Mouse (Mus musculus) left cerebral cortex, adult 2 months (tissue): ENCODE results near the gene Krt1. TPM values are rescaled to one million over a fixed set of nuclear protein-coding genes. Genes with fewer than 3 reads are reported as not detected.

Experiments used
- DNase-seq, 2 experiments: peaks; one replicate each; pipeline ENCODE4 v3.0.0; 2021 to 2022; ENCODE audit warnings: low spot score in 2 of 2, mixed read lengths in 1 of 2; ENCODE audit errors: extremely low spot score in 1 of 2
- H3K27ac ChIP-seq: fragments of 200-600 bp; 2 replicates; pipeline ENCODE4 v1.8.1; 2022
- H3K4me3 ChIP-seq: fragments of 200-600 bp; 2 replicates; pipeline ENCODE4 v1.8.1; 2022
- CTCF ChIP-seq: fragments of 200-600 bp; IDR thresholded peaks from 2 replicates; pipeline ENCODE4 v1.8.1; 2022; ENCODE audit warnings: antibody characterized with exemption, mild to moderate bottlenecking, moderate library complexity
- intact Hi-C: fragments of 180-260 bp; cut with DNase I; formaldehyde crosslinking; loops from one replicate; pipeline ENCODE4 v1.15.1; 2025
- total RNA-seq, 2 experiments: library from RNA; stranded (reverse); gene quantifications; 2 replicates each; pipeline ENCODE4 v1.2.3; 2021

The Krt1 gene
- total RNA-seq, 2 experiments from 2014 or later, result 1.8 to 2.3 TPM

DNA sequence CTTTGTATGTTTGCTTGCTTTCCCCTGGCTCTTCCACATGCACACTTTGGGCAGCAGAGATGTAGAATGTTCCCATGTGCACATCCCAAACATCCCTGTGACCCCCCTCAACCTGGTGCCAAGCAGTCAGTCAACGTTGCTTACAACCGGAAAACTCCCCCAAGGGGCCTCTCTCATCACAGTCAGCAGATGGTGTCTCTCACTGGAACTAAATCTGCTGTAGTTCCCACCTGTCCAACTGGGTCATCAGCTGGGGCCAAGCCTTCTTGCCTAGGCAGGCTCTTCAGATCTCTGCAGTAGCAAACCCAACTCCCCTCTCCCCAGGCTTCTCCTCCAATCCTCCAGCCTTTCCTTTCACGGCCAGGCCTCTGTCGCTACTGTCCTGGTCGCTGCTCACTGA lies 6.1 kb upstream of the Krt1 start:
- H3K27ac ChIP-seq, result no peak overlapping the region
- intact Hi-C loops, result no loop called here
- TF ChIP-seq CTCF, result no peak
- no peak overlapping the region for H3K4me3 ChIP-seq
- DNase-seq, result no peak

- no peak for TF ChIP-seq CTCF
- DNase-seq, result no peak
- H3K27ac ChIP-seq, result no peak overlapping the region
- H3K4me3 ChIP-seq, result no peak overlapping the region
- intact Hi-C loops, result no loop called here
Measured at GRCm38 (mm10) chr15:101855732-101856131, 5.1 kb upstream of the Krt1 start.

- no peak for TF ChIP-seq CTCF
- intact Hi-C loops, result no loop called here
- no peak for DNase-seq
- Histone ChIP-seq H3K27ac (peak overlapping the region; percentile 32; the same call in 1 of the 2 replicates), H3K4me3 (no peak overlapping the region)
Measured at GRCm38 (mm10) chr15:101854294-101854693, 3.7 kb upstream of the Krt1 start.

GRCm38 (mm10) chr15:101852571-101852970 lies 2.0 kb upstream of the Krt1 start:
- TF ChIP-seq CTCF, result no peak
- DNase-seq, result no peak
- H3K27ac ChIP-seq, result no peak overlapping the region
- intact Hi-C loops, result no loop called here
- H3K4me3 ChIP-seq, result no peak overlapping the region

DNA sequence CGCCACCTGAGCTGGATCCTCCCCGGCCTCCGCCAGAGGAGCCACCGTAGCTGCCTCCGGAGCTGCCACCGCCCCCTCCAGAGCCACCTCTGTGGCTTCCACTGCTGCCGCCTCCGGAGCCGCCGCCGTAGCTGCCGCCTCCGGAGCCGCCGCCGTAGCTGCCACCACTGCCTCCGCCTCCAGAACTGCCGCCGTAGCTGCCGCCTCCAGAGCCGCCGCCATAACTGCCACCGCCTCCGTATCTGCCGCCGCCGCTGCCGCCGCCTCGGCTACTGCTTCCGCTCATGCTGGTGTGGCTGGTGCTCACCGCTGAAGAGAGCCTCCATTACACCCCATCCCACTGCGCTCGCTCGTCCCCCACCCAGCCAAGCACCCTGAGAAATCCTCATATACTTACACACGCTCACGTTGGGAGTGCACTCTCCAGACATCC lies 4.6 kb downstream of the Krt1 start:
- DNase-seq, result peak; percentile 60 to 66
- intact Hi-C loops, result no loop called here

DNA sequence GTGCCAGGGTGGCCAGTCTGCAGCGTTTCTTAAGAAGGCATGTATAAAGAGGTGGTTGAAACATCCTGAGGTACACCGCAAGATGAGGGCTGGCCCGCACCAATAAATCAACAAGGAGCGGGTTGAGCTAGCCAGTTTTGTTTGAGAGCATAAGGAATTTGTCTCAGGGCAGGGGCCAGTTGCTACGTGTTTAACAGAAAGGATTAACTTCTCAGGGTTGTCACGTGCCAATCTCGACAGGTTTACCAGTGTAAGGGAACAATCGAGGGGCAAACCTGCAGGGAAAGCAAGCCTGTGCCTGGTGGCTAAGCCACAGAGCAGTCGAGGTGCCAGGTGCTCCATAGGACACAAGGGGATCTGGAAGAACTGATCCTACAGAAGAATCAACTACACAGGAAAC lies 7.4 kb downstream of the Krt1 start:
- TF ChIP-seq CTCF, result no peak
- intact Hi-C loops, result no loop called here
- H3K4me3 ChIP-seq, result no peak overlapping the region
- DNase-seq, result no peak
- H3K27ac ChIP-seq, result no peak overlapping the region

More for the DNA sequence above, 4.6 kb downstream of the Krt1 start:
- no peak; the same call in 1 of the 2 replicates for TF ChIP-seq CTCF
- Histone ChIP-seq H3K4me3 (peak overlapping the region; percentile 43), H3K27ac (peak overlapping the region; percentile 70)

DNA sequence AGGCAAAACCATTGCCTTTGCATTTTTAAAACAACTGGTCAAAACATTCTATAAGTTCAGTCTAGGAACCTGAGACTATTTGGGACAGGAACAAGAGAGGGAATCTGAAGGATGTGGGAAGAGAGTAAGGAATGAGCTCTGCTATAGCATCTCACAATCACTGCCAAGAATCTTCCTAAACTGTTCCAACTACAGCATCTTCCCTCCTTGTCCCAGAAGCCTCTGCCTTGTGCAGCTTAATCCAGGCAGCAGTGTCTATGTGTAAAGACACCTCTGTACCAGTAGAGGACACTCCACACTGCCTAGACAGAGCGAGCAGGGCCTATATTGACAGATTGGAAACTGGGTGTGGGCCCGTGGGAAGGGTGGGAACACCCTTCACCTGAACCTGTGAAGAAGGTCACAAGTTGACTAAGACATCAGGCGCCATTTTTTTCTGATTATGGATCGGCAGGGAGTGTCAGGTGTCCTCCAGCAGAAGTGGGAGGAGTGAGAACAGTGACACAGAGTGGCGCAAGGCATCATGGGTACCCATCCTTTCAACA lies 15.7 kb downstream of the Krt1 start:
- TF ChIP-seq CTCF, result peak; percentile 20

GRCm38 (mm10) chr15:101833131-101833530 lies 17.5 kb downstream of the Krt1 start:
- intact Hi-C loops, result no loop called here
- no peak for DNase-seq
- Histone ChIP-seq H3K27ac (no peak overlapping the region), H3K4me3 (no peak overlapping the region)
- TF ChIP-seq CTCF, result no peak

More for the DNA sequence above, 15.7 kb downstream of the Krt1 start:
- intact Hi-C loops, result no loop called here
- H3K4me3 ChIP-seq, result no peak overlapping the region
- DNase-seq, result no peak
- no peak overlapping the region for H3K27ac ChIP-seq

DNA sequence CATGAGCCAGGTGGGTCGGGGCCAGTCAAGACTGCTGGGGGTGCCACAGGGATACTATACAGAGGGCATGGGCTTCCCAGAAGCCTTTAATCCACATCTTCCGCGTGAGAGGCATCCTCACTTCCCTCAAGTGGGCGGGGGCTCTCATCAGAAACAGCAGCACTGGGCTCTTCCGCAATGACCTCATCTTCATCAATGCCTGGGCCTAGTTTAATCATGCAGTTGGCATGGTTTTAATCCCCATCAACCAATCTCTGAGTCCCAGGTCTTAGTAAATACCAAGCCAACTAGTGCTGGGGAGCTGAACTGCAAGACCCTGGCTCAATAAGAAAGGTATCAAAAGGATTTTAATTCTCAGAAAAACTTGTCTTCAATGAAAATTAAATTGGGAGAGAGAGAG lies 21.2 kb downstream of the Krt1 start:
- intact Hi-C loops, result no loop called here
- no peak for DNase-seq
- TF ChIP-seq CTCF, result no peak
- Histone ChIP-seq H3K27ac (no peak overlapping the region), H3K4me3 (no peak overlapping the region)

DNA sequence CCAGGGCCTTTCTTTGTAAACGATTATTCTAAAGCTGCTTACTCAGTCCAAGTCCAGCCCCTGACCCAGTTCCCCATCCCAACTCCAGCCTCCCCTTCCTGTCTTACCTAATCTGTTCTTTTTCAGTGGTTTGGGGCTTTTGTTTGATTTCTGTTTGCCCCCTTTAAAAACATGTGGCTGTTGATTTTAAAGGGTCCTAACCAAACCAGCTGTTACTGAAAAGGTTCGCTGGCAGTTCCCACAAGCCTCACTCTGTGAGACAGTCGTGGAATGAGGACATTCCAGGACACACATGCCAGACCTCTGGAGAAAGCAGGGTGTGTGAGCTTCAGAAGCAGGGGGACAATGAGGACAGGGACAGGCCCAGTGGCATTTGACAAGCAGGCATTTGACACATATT lies 28.8 kb downstream of the Krt1 start:
- no peak for TF ChIP-seq CTCF
- H3K4me3 ChIP-seq, result no peak overlapping the region
- no peak for DNase-seq
- no peak overlapping the region for H3K27ac ChIP-seq
- intact Hi-C loops, result no loop called here

DNA sequence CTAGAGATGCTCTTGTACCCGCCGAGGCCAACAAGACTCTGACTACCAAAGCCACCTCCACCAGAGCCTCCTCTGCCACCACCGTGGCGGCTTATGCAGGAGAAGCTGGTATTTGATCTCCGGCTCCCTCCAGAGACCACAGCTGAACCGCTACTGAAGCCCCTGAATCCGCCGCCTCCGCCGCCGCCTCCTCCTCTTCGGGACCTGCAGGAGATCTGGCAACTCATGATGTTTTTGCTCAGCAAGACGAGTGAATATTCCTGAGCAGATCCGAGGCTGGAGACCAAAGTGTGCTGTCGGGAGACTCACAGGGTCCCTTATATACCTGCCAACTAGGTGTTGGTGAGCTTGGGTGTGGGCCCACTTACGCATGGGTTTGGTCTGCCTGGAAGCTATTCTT lies 32.7 kb downstream of the Krt1 start, which contains the start of gene Krt2:
Krt2 (minus strand) TSS at position 295 of the 400 bp plus-strand sequence.
- intact Hi-C loops, result no loop called here
- Histone ChIP-seq H3K4me3 (no peak within 1 kb of the TSS), H3K27ac (no peak within 1 kb of the TSS)
- DNase-seq, result no peak
- TF ChIP-seq CTCF, result no peak

- intact Hi-C loops, result loop anchor here (5.0 kb wide), 1 partner anchor 69 kb away; no protein-coding TSS in a partner anchor
Measured at GRCm38 (mm10) chr15:101803052-101803822, 47.4 kb downstream of the Krt1 start.

More at GRCm38 (mm10) chr15:101803052-101803822, 47.4 kb downstream of the Krt1 start:
- no peak for DNase-seq
- H3K27ac ChIP-seq, result peak overlapping the region; percentile 41; the same call in 1 of the 2 replicates
- H3K4me3 ChIP-seq, result no peak overlapping the region
- no peak for TF ChIP-seq CTCF
